Mouse (Mus musculus) kidney, embryonic 14.5 days (tissue): ENCODE results near the gene Ksr1. TPM values are rescaled to one million over a fixed set of nuclear protein-coding genes. Genes with fewer than 3 reads are reported as not detected.
A peak's percentile ranks its signal among the peaks of the same experiment; 100 is the strongest.

ENCODE experiments used
- ATAC-seq: fragments of 200-750 bp; cut with Nextera tagmentation; 2 replicates; pipeline ENCODE4 v1.8.0; 2017; ENCODE audit warnings: moderate number of reproducible peaks, mild to moderate bottlenecking, moderate TSS enrichment, moderate library complexity; ENCODE audit not compliant: low FRiP score, low TSS enrichment
- H3K27ac ChIP-seq: fragments of 300-500 bp; sonication (generic); 2 replicates; pipeline ENCODE4 v1.5.1; 2014; ENCODE audit warnings: low read depth, mild to moderate bottlenecking, low read length, moderate library complexity, mixed read lengths
- H3K27me3 ChIP-seq: fragments of 300-500 bp; sonication (generic); 2 replicates; pipeline ENCODE4 v1.6.1; 2014; ENCODE audit warnings: mild to moderate bottlenecking, low read length; ENCODE audit not compliant: control insufficient read depth, insufficient read depth
- H3K36me3 ChIP-seq: fragments of 300-500 bp; sonication (generic); 2 replicates; pipeline ENCODE4 v1.6.1; 2014; ENCODE audit warnings: low read length, mixed read lengths; ENCODE audit not compliant: control insufficient read depth, insufficient read depth
- H3K4me1 ChIP-seq: fragments of 300-500 bp; sonication (generic); 2 replicates; pipeline ENCODE4 v1.6.1; 2014; ENCODE audit warnings: low read length, mixed read lengths; ENCODE audit not compliant: control insufficient read depth, insufficient read depth
- H3K4me2 ChIP-seq: fragments of 300-500 bp; sonication (generic); replicated peaks from 2 replicates; pipeline ENCODE4 v1.6.1; 2014; ENCODE audit warnings: low read depth, mild to moderate bottlenecking, low read length
- H3K4me3 ChIP-seq: fragments of 300-500 bp; sonication (generic); 2 replicates; pipeline ENCODE4 v1.5.1; 2014; ENCODE audit warnings: mild to moderate bottlenecking, low read length
- H3K9ac ChIP-seq: fragments of 300-500 bp; sonication (generic); 2 replicates; pipeline ENCODE4 v1.6.1; 2014; ENCODE audit warnings: low read depth, mild to moderate bottlenecking, low read length, moderate library complexity
- H3K9me3 ChIP-seq: fragments of 300-500 bp; sonication (generic); 2 replicates; pipeline ENCODE4 v1.6.1; 2016; ENCODE audit warnings: low read length; ENCODE audit not compliant: control insufficient read depth
- WGBS: fragments of 180-500 bp; shearing (Covaris S2); extraction: QIAGEN DNeasy Blood & Tissue Kit; methylation state at CpG from one replicate; pipeline ENCODE4 v1.1.7; 2014; 5-methylcytosine and 5-hydroxymethylcytosine counted together
- polyA plus RNA-seq: library from polyadenylated mRNA; unstranded; fragments of >200 nt; fragmentation: Nextera tagmentation; extraction: Ambion mirVana; gene quantifications from 2 replicates; pipeline ENCODE4 v1.2.1, GENCODE M21; 2014

Gene Ksr1
- polyA plus RNA-seq, 1 experiment from 2014 or later = 4.1 TPM

DNA sequence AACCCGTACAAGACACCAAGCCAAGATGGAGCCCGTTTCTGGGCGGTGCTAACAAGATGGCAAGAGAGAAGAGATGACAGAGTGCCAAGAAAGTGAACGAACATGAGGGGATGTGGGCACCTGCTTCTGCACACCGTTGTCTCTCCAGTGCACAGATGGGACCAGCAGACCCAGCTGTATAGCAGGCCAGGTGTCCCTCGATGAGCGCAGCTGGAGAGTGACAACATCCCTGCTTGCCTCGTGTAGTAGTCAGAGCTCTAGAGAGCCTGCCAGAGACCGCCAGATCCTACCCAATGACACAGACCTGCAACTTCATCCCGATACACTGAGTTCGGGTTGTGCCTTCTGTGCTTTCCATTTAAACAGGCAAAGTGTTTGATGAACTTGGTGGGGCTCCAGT lies 3.8 kb downstream of the Ksr1 start:
- H3K27ac ChIP-seq = no peak overlapping the region
- H3K4me3 ChIP-seq = no peak overlapping the region
- no peak overlapping the region for H3K4me2 ChIP-seq
- H3K27me3 ChIP-seq = no peaks in the 10 kb centered on the region
- H3K4me1 ChIP-seq = peaks cover 17% of the 10 kb centered on the region
- no peaks in the 10 kb centered on the region for H3K9me3 ChIP-seq
- 92% methylated on average over 11 of the region's 11 CpGs for WGBS
- no peak overlapping the region for H3K9ac ChIP-seq
- no peak for ATAC-seq
- no peaks in the 10 kb centered on the region for H3K36me3 ChIP-seq

DNA sequence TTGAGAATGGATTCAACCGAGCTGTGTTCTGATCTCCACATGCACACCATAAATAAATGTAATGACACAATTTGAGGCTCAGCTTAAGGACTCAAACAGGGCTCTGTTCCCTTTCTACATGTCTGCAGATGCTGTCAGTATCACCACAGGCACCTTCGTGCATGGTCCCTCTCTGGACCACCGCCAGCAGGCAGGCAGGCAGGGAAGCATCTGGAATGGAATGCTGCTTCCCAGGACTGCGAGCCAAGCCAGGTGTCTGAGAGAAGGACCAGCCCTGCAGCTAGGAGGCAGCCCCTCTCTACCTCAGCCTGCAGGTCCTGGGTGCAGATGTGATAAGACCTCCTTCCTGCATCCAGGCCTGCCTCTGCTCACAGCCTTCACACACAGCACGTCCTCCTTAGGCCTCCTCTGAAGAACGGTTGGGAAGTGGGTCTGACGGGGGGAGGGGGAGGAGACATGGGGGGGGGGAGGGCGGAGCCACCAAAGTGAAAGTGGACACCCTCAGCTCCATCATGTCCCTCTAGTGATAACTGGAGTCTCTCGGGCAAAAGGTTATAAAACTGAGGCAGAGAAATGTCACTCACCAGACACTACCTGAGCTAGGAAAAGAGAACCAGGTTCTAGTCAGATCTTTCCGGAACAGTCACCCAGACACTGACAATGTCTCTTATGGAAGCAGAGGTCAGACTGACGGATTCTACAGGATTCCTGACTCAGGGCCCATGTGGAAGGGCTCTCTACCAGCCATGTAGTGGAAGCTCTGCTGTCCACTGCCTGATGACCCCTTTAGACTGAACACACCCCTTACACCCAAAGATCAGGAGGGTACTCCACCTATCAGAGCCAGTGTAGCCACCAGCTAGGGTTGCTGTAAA lies 4.7 kb downstream of the Ksr1 start:
- 33% methylated on average over 11 of the region's 11 CpGs for WGBS
- Histone ChIP-seq H3K4me2 (no peak overlapping the region), H3K9me3 (no peaks in the 10 kb centered on the region), H3K4me1 (peaks cover 17% of the 10 kb centered on the region), H3K27me3 (no peaks in the 10 kb centered on the region), H3K27ac (no peak overlapping the region), H3K9ac (no peak overlapping the region), H3K36me3 (no peaks in the 10 kb centered on the region), H3K4me3 (no peak overlapping the region)
- peak; percentile 45; the same call in 1 of the 2 replicates for ATAC-seq

DNA sequence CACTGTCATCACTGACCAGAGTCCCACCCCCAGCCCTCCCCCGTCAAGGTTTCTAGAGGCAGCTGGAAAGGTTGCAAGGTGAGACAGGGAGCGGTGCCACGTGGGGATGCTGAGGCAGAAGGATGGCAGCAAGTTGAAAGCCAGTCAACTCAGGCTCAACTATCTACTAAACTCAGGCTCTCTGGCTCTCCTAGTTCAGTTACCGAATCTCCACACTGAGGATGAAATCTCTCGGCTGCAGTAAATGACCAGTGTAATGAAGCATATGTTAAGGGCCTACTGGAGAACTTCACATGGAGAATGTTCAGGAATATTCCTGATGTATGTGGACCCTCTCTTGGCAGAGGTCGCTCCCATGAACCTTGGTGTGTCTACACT lies 5.7 kb downstream of the Ksr1 start:
- H3K27me3 ChIP-seq = no peaks in the 10 kb centered on the region
- H3K27ac ChIP-seq = no peak overlapping the region
- no peak overlapping the region for H3K4me2 ChIP-seq
- H3K9me3 ChIP-seq = no peaks in the 10 kb centered on the region
- no peaks in the 10 kb centered on the region for H3K36me3 ChIP-seq
- no peak overlapping the region for H3K9ac ChIP-seq
- H3K4me1 ChIP-seq = peaks cover 23% of the 10 kb centered on the region
- ATAC-seq = no peak
- WGBS = 84% methylated on average over 6 of the region's 6 CpGs
- H3K4me3 ChIP-seq = no peak overlapping the region

DNA sequence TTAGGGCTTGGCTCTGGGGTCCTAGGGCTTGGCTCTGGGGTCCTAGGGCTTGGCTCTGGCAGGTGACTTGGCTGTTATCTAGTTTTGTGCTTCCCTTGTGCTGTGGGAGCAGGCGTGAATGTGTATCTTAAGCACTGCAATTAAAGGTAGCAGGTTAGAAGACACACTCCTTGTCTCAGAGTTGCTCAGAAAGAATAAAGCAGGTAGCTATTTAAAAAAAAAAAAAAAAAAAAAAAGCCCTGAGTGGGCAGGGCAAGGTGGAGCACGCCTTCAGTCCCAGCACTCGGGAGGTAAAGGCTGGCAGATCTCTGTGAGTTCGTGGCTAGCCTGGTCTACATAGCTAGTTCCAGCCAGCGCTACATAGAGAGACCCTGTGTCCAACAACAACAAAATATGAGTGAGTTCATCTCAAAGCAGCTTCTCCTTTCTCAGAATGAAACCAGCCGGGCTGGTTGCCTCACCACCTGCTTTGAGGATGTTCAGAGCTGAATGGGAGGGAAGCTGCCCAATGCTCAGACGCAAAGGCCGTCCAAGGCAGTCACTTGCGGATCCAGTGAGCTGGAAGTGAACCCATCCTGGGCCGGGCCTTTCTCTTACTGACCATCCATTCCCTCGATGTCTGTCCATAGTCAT lies 6.2 kb downstream of the Ksr1 start:
- Histone ChIP-seq H3K9ac (no peak overlapping the region), H3K4me1 (peaks cover 26% of the 10 kb centered on the region), H3K4me3 (no peak overlapping the region)

DNA sequence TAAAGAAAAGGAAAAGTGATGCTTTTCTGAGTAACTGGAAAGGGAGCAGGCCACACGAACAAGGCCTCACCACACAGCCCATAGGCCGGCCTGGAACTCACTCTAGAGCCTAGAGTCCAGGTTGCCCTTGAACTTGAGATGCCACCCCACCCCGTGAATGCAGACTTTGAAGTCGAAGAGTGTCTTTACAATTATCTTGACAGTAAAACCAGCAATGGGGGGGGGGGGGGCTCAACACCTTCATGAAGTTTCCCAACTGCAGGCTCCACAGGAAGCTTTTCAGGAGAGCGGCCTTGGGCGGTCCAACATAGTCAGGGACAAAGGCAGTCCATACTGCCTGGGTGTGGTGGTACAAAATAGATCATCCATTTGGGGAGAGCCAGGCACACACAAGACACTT lies 7.6 kb downstream of the Ksr1 start:
- no peak overlapping the region for H3K4me3 ChIP-seq
- H3K27ac ChIP-seq = 0 out of 2 replicates have a peak overlapping the region, but pooled peaks have one; percentile 32
- no peaks in the 10 kb centered on the region for H3K36me3 ChIP-seq
- no peak overlapping the region for H3K4me2 ChIP-seq
- no peak for ATAC-seq
- H3K4me1 ChIP-seq = peaks cover 26% of the 10 kb centered on the region
- H3K27me3 ChIP-seq = no peaks in the 10 kb centered on the region
- no peaks in the 10 kb centered on the region for H3K9me3 ChIP-seq
- no peak overlapping the region for H3K9ac ChIP-seq
- 80% methylated on average over 6 of the region's 6 CpGs for WGBS

More for the DNA sequence above, 6.2 kb downstream of the Ksr1 start:
- ATAC-seq = no peak
- Histone ChIP-seq H3K36me3 (no peaks in the 10 kb centered on the region), H3K4me2 (no peak overlapping the region), H3K9me3 (no peaks in the 10 kb centered on the region), H3K27me3 (no peaks in the 10 kb centered on the region), H3K27ac (no peak overlapping the region)
- WGBS = 87% methylated on average over 11 of the region's 11 CpGs

DNA sequence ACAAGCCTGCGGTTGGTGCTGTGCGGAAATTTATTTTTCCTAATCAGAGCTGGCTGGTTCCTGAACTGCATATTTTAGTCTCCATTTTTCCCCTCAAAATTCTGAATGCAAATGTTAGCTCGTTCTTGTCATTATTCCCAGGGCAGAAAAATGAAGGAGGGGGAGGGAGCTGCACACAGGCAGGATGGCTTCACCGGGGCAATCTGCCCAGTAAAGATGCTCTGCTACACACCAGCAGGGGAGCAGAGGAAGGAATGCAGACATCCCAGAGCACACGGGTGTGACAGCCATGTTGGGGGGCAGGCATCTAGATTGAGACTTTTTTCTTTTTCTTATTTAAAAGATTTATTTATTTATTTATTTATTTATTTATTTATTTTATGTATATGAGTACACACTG lies 9.0 kb downstream of the Ksr1 start:
- 93% methylated on average over 5 of the region's 5 CpGs for WGBS
- H3K9me3 ChIP-seq = no peaks in the 10 kb centered on the region

DNA sequence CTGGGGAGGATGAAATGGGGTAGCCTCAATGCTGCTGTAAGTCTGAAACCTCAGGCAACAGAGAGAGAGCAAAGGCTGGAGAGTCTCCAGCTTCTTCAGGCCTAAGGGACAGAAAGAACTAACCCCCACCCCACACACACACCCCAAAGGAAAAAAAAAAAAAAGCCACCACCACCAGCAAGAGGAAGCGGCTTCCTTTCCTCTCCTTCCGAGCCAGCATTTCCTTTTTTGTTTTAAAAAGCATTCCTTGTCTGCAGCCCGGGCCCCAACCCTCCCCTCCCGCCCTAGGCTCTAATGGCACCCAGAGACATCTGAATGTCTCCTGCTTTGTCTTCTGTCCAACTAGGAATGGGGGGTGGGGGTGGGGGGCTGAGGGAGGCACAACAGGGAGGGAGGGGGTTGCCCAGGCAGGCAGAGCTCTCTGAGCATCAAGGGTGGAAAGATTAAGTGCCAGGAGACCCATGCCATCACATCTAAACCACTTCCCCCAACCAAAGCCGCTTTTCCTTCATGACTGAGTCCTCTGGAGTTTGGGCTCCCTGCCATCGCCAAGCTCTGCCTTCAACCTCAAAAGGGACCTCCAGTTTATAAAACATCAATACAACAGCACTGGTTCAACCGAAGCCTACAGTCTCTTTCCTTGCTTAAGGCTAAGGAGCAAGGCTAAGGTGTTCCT lies 10.4 kb downstream of the Ksr1 start:
- 31% methylated on average over 7 of the region's 7 CpGs for WGBS
- H3K9me3 ChIP-seq = no peaks in the 10 kb centered on the region
- H3K9ac ChIP-seq = no peak overlapping the region
- H3K4me1 ChIP-seq = 0 out of 2 replicates have a peak, but pooled peaks cover 11% of the 10 kb centered on the region
- H3K4me2 ChIP-seq = no peak overlapping the region
- peak overlapping the region; percentile 55; the same call in 1 of the 2 replicates for H3K27ac ChIP-seq
- H3K4me3 ChIP-seq = no peak overlapping the region
- H3K27me3 ChIP-seq = no peaks in the 10 kb centered on the region
- no peaks in the 10 kb centered on the region for H3K36me3 ChIP-seq
- no peak for ATAC-seq

More for the DNA sequence above, 9.0 kb downstream of the Ksr1 start:
- ATAC-seq = no peak
- H3K36me3 ChIP-seq = no peaks in the 10 kb centered on the region
- H3K27me3 ChIP-seq = no peaks in the 10 kb centered on the region
- H3K9ac ChIP-seq = no peak overlapping the region
- no peak overlapping the region for H3K27ac ChIP-seq
- no peak overlapping the region for H3K4me2 ChIP-seq
- H3K4me3 ChIP-seq = no peak overlapping the region
- peaks cover 25% of the 10 kb centered on the region for H3K4me1 ChIP-seq

DNA sequence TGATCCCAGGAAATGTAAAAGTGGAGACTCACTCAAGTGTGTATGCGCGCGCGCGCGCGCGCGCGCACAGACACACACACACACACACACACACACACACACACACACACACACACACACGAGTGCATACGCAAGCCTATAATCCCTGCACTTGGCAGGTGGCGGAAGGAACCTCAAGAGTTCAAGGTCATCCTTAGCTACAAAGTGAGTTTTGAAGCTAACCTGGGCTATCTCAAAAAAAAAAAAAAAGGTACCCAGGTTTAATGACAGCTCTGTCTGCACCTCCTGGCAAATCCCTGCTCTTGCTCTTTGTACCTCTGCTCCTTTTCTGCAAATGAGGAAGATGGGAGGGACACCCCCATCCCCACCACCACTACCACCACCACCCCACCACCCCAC lies 11.1 kb downstream of the Ksr1 start:
- H3K4me2 ChIP-seq = no peak overlapping the region
- WGBS = 90% methylated on average over 13 of the region's 13 CpGs

More for the DNA sequence above, 11.1 kb downstream of the Ksr1 start:
- Histone ChIP-seq H3K36me3 (no peaks in the 10 kb centered on the region), H3K27ac (no peak overlapping the region), H3K27me3 (no peaks in the 10 kb centered on the region), H3K9me3 (no peaks in the 10 kb centered on the region), H3K4me3 (no peak overlapping the region), H3K9ac (no peak overlapping the region), H3K4me1 (0 out of 2 replicates have a peak, but pooled peaks cover 11% of the 10 kb centered on the region)
- no peak for ATAC-seq
